Mouse (Mus musculus) kidney, embryonic 15.5 days (tissue): Measurements from ENCODE around the gene Hcar1. TPM values are rescaled to one million over a fixed set of nuclear protein-coding genes. Genes with fewer than 3 reads are reported as not detected.

Experiments used
- ATAC-seq: fragments of 200-750 bp; cut with Nextera tagmentation; replicated peaks from 2 replicates; pipeline ENCODE4 v1.8.0; 2017; ENCODE audit warnings: moderate TSS enrichment; ENCODE audit not compliant: low FRiP score
- H3K27ac ChIP-seq: fragments of 300-500 bp; sonication (generic); 2 replicates; pipeline ENCODE4 v1.5.1; 2015; ENCODE audit warnings: mild to moderate bottlenecking, inconsistent platforms
- H3K27me3 ChIP-seq: fragments of 300-500 bp; sonication (generic); 2 replicates; pipeline ENCODE4 v1.6.1; 2015; ENCODE audit warnings: inconsistent platforms
- H3K36me3 ChIP-seq: fragments of 300-500 bp; sonication (generic); 2 replicates; pipeline ENCODE4 v1.6.1; 2015; ENCODE audit warnings: inconsistent platforms
- H3K4me1 ChIP-seq: fragments of 300-500 bp; sonication (generic); 2 replicates; pipeline ENCODE4 v1.6.1; 2015; ENCODE audit warnings: inconsistent platforms
- H3K4me2 ChIP-seq: fragments of 300-500 bp; sonication (generic); 2 replicates; pipeline ENCODE4 v1.6.1; 2015; ENCODE audit warnings: moderate library complexity, mild to moderate bottlenecking, inconsistent platforms
- H3K4me3 ChIP-seq: fragments of 300-500 bp; sonication (generic); replicated peaks from 2 replicates; pipeline ENCODE4 v1.5.1; 2015; ENCODE audit warnings: mild to moderate bottlenecking, inconsistent platforms
- H3K9ac ChIP-seq: fragments of 300-500 bp; sonication (generic); 2 replicates; pipeline ENCODE4 v1.6.1; 2015; ENCODE audit warnings: mild to moderate bottlenecking, inconsistent platforms
- H3K9me3 ChIP-seq: fragments of 300-500 bp; sonication (generic); replicated peaks from 2 replicates; pipeline ENCODE4 v1.6.1; 2016; ENCODE audit warnings: inconsistent platforms
- WGBS: fragments of 180-500 bp; shearing (Covaris S2); methylation state at CpG from one replicate; pipeline ENCODE4 v1.1.7; 2015; ENCODE audit warnings: mixed read lengths; 5-methylcytosine and 5-hydroxymethylcytosine counted together
- polyA plus RNA-seq: library from polyadenylated mRNA; unstranded; fragments of >200 nt; fragmentation: Nextera tagmentation; extraction: Ambion mirVana; gene quantifications from 2 replicates; pipeline ENCODE4 v1.2.1, GENCODE M21; 2015

Gene Hcar1
- polyA plus RNA-seq, 1 experiment from 2014 or later = 2.0 TPM

DNA sequence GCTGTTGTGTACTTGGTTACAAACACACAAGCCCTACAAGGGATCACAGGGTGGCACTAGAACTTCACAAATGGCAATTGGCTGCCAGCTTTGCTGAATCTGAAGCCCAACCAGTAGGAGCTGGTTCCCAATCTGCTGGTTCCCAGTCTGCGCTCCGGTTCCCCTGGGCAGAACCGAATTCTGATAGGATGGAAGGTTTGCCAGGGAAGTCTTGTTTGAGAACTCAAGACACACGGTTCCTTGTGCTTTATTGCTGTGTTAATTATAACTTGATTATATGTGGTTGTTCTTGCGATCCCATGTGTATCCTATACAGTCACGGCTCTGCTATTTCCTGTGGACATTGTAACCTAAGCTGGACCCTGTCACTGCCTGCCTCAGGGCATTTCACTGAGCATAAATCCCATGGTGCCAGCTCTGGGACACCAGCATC lies 52.1 kb downstream of the Hcar1 start:
- Histone ChIP-seq H3K4me1 (peaks cover 2% of the 10 kb centered on the region; the same call in 1 of the 2 replicates), H3K27ac (peak overlapping the region; percentile 59), H3K9me3 (no peaks in the 10 kb centered on the region), H3K4me3 (0 out of 2 replicates have a peak overlapping the region, but pooled peaks have one; percentile 5), H3K4me2 (peak overlapping the region; percentile 29), H3K27me3 (no peaks in the 10 kb centered on the region), H3K36me3 (no peaks in the 10 kb centered on the region), H3K9ac (no peak overlapping the region)
- ATAC-seq = peak; percentile 93
- 25% methylated on average over 6 of the region's 6 CpGs for WGBS

Other genes with a start within 250 kb of the Hcar1 start
- 34.0 and 34.1 TPM in 2 replicates for gene Clip1, start 195.4 kb downstream of the Hcar1 start, polyA plus RNA-seq
- 82.7 and 83.5 TPM in 2 replicates for gene Zcchc8, start 158.9 kb downstream of the Hcar1 start, polyA plus RNA-seq
- gene Rsrc2, start 130.6 kb downstream of the Hcar1 start, polyA plus RNA-seq = 122 and 124 TPM in 2 replicates
- gene Kntc1, start 130.3 kb downstream of the Hcar1 start, polyA plus RNA-seq = 33.0 and 34.1 TPM in 2 replicates
- 0.10 TPM in 1 of 2 replicates, not detected in the other for gene Hcar2, start 14.5 kb downstream of the Hcar1 start, polyA plus RNA-seq
- 145 and 164 TPM in 2 replicates for gene Denr, start 27.2 kb upstream of the Hcar1 start, polyA plus RNA-seq
- gene Gm43518, start 47.4 kb upstream of the Hcar1 start, polyA plus RNA-seq = 1.7 and 2.9 TPM in 2 replicates
- 6.0 and 6.9 TPM in 2 replicates for gene Ccdc62, start 50.7 kb upstream of the Hcar1 start, polyA plus RNA-seq
- 18.2 and 20.0 TPM in 2 replicates for gene Hip1r, start 93.6 kb upstream of the Hcar1 start, polyA plus RNA-seq
- gene Vps37b, start 152.2 kb upstream of the Hcar1 start, polyA plus RNA-seq = 33.8 and 35.3 TPM in 2 replicates
- gene Abcb9, start 215.8 kb upstream of the Hcar1 start, polyA plus RNA-seq = 1.5 and 1.7 TPM in 2 replicates
- gene Ogfod2, start 232.3 kb upstream of the Hcar1 start, polyA plus RNA-seq = 22.5 and 24.7 TPM in 2 replicates
- 101 and 108 TPM in 2 replicates for gene Arl6ip4, start 236.1 kb upstream of the Hcar1 start, polyA plus RNA-seq